Mouse (Mus musculus): ENCODE results near the gene Gjb1. TPM values are rescaled to one million over a fixed set of nuclear protein-coding genes. Genes with fewer than 3 reads are reported as not detected.
A peak's percentile ranks its signal among the peaks of the same experiment; 100 is the strongest.
"Not testable (repeated sequence)": the region's sequence is repeated elsewhere in the genome, so short reads cannot be mapped to it uniquely, and the experiment has no call there.

Gjb1 gene
- total and polyA plus RNA-seq, 3 experiments: not detected

DNA sequence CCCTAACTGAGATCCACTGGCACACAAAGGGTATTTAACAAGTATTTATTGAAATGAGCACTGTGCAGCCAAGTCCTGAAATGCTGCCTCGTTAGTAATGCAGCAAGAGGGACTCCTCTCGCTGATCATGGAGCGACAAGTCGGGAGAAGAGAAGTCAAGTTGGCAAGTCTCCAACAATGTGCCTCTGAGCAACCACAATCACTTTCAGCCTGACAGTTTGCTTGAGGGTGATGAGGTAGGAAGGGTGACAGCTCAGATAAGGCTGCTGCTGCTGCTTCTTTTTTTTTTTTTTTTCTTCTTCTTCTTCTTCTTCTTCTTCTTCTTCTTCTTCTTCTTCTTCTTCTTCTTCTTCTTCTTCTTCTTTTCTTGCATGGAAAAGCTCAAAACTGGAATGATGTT is 25.0 kb upstream of the Gjb1 start:
- Histone ChIP-seq H3K4me1 (ENCODE audit: control insufficient read depth in 1 of 2, insufficient read depth in 2 of 2, low read length in 2 of 2) (peaks cover 7 to 15% of the 10 kb centered on the region in 2 experiments; a peak in 3 of 4 replicates), H3K27me3 (ENCODE audit: control insufficient read depth in 1 of 2, insufficient read depth in 2 of 2, low read length in 2 of 2) (no peaks in the 10 kb centered on the region), H3K4me3 (ENCODE audit: control insufficient read depth in 1 of 2, insufficient read depth in 1 of 2, low read depth in 2 of 2, low read length in 2 of 2) (0 out of 4 replicates have a peak overlapping the region, but pooled peaks of 1 of the 2 experiments have one; percentile 39), H3K9me3 (replicated peaks; ENCODE audit: insufficient read depth, low read length) (no peaks in the 10 kb centered on the region), H3K9ac (ENCODE audit: control insufficient read depth, low read depth, low read length, poor library complexity, severe bottlenecking) (no peak overlapping the region), H3K36me3 (ENCODE audit: control insufficient read depth in 1 of 2, insufficient read depth in 2 of 2, low read length in 2 of 2) (peaks cover 0 to 13% of the 10 kb centered on the region in 2 experiments; a peak in 2 of 4 replicates), H3K27ac (ENCODE audit: control insufficient read depth, low read depth, low read length) (peak overlapping the region; percentile 77), H3K79me2 (ENCODE audit: control insufficient read depth, insufficient read depth, low read length, poor library complexity) (no peaks in the 10 kb centered on the region)
- TF ChIP-seq CHD2 (IDR thresholded peaks at IDR 0.05; ENCODE audit: low read length) (no peak), MYB (IDR thresholded peaks at IDR 0.05; ENCODE audit: low read depth, low read length) (0 out of 2 replicates have a peak, but pooled peaks have one; percentile 60), EP300 (IDR thresholded peaks at IDR 0.05; ENCODE audit: low read depth in 1 of 2, low read length in 2 of 2) (peak; percentile 84 to 85), POLR2AphosphoS2 (IDR thresholded peaks at IDR 0.05; ENCODE audit: low read length) (no peak), TAL1 (IDR thresholded peaks at IDR 0.05; ENCODE audit: low read length) (peak; percentile 66), RCOR1 (IDR thresholded peaks at IDR 0.05; ENCODE audit: low read depth, low read length) (peak; percentile 77), SIN3A (IDR thresholded peaks at IDR 0.05; ENCODE audit: low read length) (0 out of 2 replicates have a peak, but pooled peaks have one; percentile 43), ETS1 (IDR thresholded peaks at IDR 0.05; ENCODE audit: low read depth, low read length) (peak; percentile 75; the same call in 1 of the 2 replicates), MXI1 (IDR thresholded peaks at IDR 0.05; ENCODE audit: low read depth, low read length) (peak; percentile 52; the same call in 1 of the 2 replicates), CHD1 (IDR thresholded peaks at IDR 0.05; ENCODE audit: low read depth, low read length) (no peak), GATA1 (IDR thresholded peaks at IDR 0.05; ENCODE audit: low read depth, low read length) (peak; percentile 84), E2F4 (IDR thresholded peaks at IDR 0.05; ENCODE audit: borderline replicate concordance, low read depth, low read length) (no peak), ZMIZ1 (IDR thresholded peaks at IDR 0.05; ENCODE audit: low read depth, low read length) (no peak), TCF12 (IDR thresholded peaks at IDR 0.05; ENCODE audit: low read depth, low read length) (peak; percentile 78), ZNF384 (IDR thresholded peaks at IDR 0.05; ENCODE audit: low read depth, low read length) (peak; percentile 98), MYC (IDR thresholded peaks at IDR 0.05; ENCODE audit: low read depth, low read length) (0 out of 2 replicates have a peak, but pooled peaks have one; percentile 46), KAT2A (conservative IDR thresholded peaks at IDR 0.05; ENCODE audit: low read depth, low read length) (no peak)
- DNase-seq (ENCODE audit: low read depth, low spot score): peak; percentile 94

DNA sequence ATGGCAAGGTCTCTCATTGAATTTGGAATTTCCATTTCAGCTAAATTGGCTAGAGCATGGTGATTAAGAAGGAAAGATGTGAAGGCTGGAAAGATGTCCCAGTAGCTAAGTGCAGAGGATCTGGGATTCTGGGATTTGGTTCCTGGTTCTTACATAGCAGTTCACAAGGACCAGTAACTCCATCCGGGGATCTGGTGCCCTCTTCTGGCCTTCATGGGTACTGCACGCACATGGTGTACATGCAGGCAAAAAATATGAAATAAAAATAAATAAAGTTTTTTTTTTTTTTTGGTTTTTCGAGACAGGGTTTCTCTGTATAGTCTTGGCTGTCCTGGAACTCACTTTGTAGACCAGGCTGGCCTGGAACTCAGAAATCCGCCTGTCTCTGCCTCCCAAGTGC is 17.3 kb upstream of the Gjb1 start:
- not testable (repeated sequence) for H3K9ac ChIP-seq (ENCODE audit: control insufficient read depth, low read depth, low read length, poor library complexity, severe bottlenecking); H3K4me3 ChIP-seq (ENCODE audit: control insufficient read depth in 1 of 2, insufficient read depth in 1 of 2, low read depth in 2 of 2, low read length in 2 of 2); H3K9me3 ChIP-seq (replicated peaks; ENCODE audit: insufficient read depth, low read length); H3K27me3 ChIP-seq (ENCODE audit: control insufficient read depth in 1 of 2, insufficient read depth in 2 of 2, low read length in 2 of 2); H3K36me3 ChIP-seq (ENCODE audit: control insufficient read depth in 1 of 2, insufficient read depth in 2 of 2, low read length in 2 of 2); H3K79me2 ChIP-seq (ENCODE audit: control insufficient read depth, insufficient read depth, low read length, poor library complexity); H3K27ac ChIP-seq (ENCODE audit: control insufficient read depth, low read depth, low read length); H3K4me1 ChIP-seq (ENCODE audit: control insufficient read depth in 1 of 2, insufficient read depth in 2 of 2, low read length in 2 of 2)
- DNase-seq (ENCODE audit: low read depth, low spot score): peak; percentile 45
- TF ChIP-seq SMC3 (IDR thresholded peaks at IDR 0.05; ENCODE audit: low read depth, low read length) (peak; percentile 36), ZNF384 (IDR thresholded peaks at IDR 0.05; ENCODE audit: low read depth, low read length) (peak; percentile 34; the same call in 1 of the 2 replicates), RAD21 (IDR thresholded peaks at IDR 0.05; ENCODE audit: low read depth, low read length) (peak; percentile 32), CTCF (IDR thresholded peaks at IDR 0.05 in 2 of 3, conservative IDR thresholded peaks at IDR 0.05 in 1 of 3; ENCODE audit: control insufficient read depth in 1 of 3, insufficient read depth in 1 of 3, low read depth in 2 of 3, low read length in 3 of 3, poor library complexity in 1 of 3, severe bottlenecking in 1 of 3) (peak; percentile 39 to 58 (median 49)), ZC3H11A (IDR thresholded peaks at IDR 0.05; ENCODE audit: low read depth, low read length) (0 out of 2 replicates have a peak, but pooled peaks have one; percentile 25)
